Mouse (Mus musculus): ENCODE data around the gene Sh2d5.

- no peak for TF ChIP-seq CTCF (IDR thresholded peaks at IDR 0.05 in 2 of 3, conservative IDR thresholded peaks at IDR 0.05 in 1 of 3; ENCODE audit: control insufficient read depth in 1 of 3, insufficient read depth in 1 of 3, low read depth in 2 of 3, low read length in 3 of 3, poor library complexity in 1 of 3, severe bottlenecking in 1 of 3)
- TF ChIP-seq POLR2AphosphoS5 (IDR thresholded peaks at IDR 0.05; ENCODE audit: borderline replicate concordance, low read depth, low read length) = no peak
- no peak for TF ChIP-seq ZNF384 (IDR thresholded peaks at IDR 0.05; ENCODE audit: low read depth, low read length)
- TF ChIP-seq E2F4 (IDR thresholded peaks at IDR 0.05; ENCODE audit: borderline replicate concordance, low read depth, low read length) = no peak
- TF ChIP-seq POLR2A (IDR thresholded peaks at IDR 0.05; ENCODE audit: control insufficient read depth in 1 of 2, insufficient read depth in 1 of 2, low read depth in 1 of 2, low read length in 2 of 2, poor library complexity in 1 of 2) = no peak
- 0 out of 2 replicates have a peak, but pooled peaks have one; percentile 13 for TF ChIP-seq MAX (IDR thresholded peaks at IDR 0.05; ENCODE audit: low read length)
- 0 out of 2 replicates have a peak, but pooled peaks have one; percentile 52 for TF ChIP-seq MYC (IDR thresholded peaks at IDR 0.05; ENCODE audit: low read depth, low read length)
- no peak for TF ChIP-seq RCOR1 (IDR thresholded peaks at IDR 0.05; ENCODE audit: low read depth, low read length)
- TF ChIP-seq KAT2A (conservative IDR thresholded peaks at IDR 0.05; ENCODE audit: low read depth, low read length) = no peak
- no peak for TF ChIP-seq POLR2AphosphoS2 (IDR thresholded peaks at IDR 0.05; ENCODE audit: low read length)
- no peak for TF ChIP-seq JUND (IDR thresholded peaks at IDR 0.05; ENCODE audit: low read depth, low read length)
Measured at GRCm38 (mm10) chr4:138288691-138289090, 38.5 kb downstream of the Sh2d5 start.
